Mouse (Mus musculus): ENCODE results near the gene Agtr2.
"Not testable (repeated sequence)": the region's sequence is repeated elsewhere in the genome, so short reads cannot be mapped to it uniquely, and the experiment has no call there.

Agtr2 gene

DNA sequence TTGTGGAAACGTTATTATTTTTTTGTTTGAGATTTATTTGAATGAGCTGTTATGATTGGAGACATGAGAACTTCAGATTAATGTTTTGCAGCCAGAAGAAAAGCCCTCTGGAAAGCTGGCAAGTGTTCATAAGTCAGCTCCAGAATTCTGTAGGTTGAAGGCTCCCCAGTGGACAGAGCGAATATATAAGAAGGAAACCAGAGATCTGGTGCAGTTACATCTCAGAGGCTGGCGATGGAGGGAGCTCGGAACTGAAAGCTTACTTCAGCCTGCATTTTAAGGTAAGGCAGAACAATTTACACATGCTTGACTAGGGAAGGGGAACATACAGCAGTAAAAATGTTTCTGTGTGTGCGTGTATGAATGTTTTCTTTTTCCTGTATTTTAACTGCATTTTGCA is at the start of gene Agtr2:
Gene Agtr2, plus strand, starts transcription at position 131 of the 400 bp plus-strand sequence.
- no peak for DNase-seq (ENCODE audit: low spot score)

DNA sequence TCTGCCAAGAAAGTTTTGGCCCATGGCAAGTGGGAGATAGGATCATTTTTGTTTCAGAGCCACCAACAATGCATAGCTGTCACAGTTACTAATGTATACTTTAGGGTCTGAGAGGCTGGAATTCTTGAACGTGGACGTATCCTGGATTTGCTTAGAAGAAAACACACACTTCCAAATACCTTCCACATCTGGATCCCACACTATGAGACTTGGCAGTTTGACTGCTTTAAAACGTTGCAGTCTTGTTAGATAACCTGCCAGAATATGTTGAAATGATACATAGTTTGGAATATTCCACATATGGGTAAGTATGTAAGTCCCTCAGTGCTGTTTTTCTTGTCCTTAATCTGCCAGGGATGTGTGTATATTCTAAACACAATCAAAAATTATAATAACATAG is 31.8 kb upstream of the Agtr2 start:
- DNase-seq (ENCODE audit: low spot score): no peak

DNA sequence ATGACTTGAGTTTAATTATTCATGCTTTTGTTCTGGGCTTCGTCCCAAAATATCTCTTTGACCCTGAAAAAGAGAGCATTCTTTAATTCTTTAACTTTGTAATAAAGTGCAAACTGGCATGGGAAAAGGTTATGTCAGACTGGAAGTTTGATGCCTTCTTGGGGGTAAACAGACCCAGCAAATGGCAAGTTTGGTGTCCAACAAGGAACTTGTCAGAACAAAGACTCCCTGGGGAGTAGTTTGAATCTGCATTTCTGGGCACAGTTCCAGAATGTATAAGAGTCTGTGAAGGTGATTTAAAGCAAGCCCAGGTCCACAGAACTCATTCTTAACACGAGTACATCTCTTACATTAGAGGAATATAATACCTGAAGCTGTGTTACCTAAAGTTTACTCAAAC is 3.8 kb downstream of the Agtr2 start:
- no peak for DNase-seq (ENCODE audit: low spot score)

DNA sequence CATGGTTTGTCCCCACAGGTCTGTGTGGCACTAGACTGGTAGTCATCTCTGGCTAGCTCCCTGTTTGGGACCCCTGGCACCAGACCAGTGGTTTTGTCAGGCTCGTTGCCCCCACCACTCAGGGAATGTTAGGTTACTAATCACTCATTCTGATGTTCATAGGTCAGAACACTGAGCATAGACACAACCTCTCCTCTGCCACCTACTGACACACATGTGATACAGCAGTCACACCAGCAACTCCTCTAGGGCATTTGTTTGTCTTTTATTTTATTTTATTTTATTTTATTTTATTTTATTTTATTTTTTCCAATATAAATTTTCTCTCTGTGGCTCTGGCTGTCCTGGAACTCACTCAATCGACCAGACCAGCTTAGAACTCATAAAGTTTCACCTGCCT is 15.9 kb downstream of the Agtr2 start:
- no peak for DNase-seq (ENCODE audit: low spot score)

DNA sequence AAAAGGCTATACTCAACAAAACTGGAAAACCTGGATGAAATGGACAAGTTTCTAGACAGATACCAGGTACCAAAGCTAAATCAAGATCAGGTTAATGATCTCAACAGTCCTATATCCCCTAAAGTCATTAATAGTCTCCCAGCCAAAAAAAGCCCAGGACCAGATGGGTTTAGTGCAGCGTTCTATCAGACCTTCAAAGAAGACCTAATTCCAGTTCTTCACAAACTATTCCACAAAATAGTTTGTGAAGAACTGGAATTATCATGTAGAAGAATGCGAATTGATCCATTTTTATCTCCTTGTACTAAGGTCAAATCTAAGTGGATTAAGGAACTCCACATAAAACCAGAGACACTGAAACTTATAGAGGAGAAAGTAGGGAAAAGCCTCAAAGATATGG is 23.0 kb downstream of the Agtr2 start:
- not testable (repeated sequence) for DNase-seq (ENCODE audit: low spot score)

DNA sequence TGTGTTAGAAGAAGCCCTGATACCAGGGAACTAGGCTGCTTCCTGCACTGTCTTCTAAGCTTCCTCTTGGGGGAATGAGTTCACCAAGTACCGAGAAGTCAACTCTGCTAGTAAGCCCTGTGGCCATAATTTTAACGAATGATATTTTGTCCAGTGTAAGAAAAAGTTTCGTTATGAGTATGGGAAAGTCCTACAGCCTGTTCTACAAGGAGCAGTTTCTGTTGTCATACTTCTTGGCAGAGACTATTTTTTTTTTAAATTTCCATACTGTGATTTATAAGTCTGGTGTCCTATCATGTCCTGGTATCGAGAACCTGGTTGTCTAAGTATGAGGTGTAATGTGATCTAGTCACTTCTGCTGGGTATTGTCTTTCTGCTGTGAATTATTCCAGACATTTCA is 38.2 kb downstream of the Agtr2 start:
- no peak for DNase-seq (ENCODE audit: low spot score)
